Mouse (Mus musculus): ENCODE data around the gene Pck1. TPM values are rescaled to one million over a fixed set of nuclear protein-coding genes. Genes with fewer than 3 reads are reported as not detected.

Pck1 gene
- polyA plus RNA-seq, 1 experiment, result 97.4 TPM

- no peak for DNase-seq (ENCODE audit: low read depth)
These were observed 51.8 kb downstream of the Pck1 start for GRCm38 (mm10) chr2:173204671-173205070.

GRCm38 (mm10) chr2:173205563-173206099 is 52.8 kb downstream of the Pck1 start:
- no peak for DNase-seq (ENCODE audit: low read depth)

GRCm38 (mm10) chr2:173207051-173207450 is 54.2 kb downstream of the Pck1 start:
- no peak for DNase-seq (ENCODE audit: low read depth)

Other genes starting within 250 kb of the Pck1 start
- 31.1 and 34.4 TPM in 2 replicates for gene Bmp7, start 212.7 kb upstream of the Pck1 start, polyA plus RNA-seq (2012; rRNA removed)
- gene Spo11, start 175.3 kb upstream of the Pck1 start, polyA plus RNA-seq (2012; rRNA removed), result 2.6 and 6.2 TPM in 2 replicates
- 58.5 and 62.3 TPM in 2 replicates for gene Rae1, start 152.9 kb upstream of the Pck1 start, polyA plus RNA-seq (2012; rRNA removed)
- gene Rbm38, start 132.6 kb upstream of the Pck1 start, polyA plus RNA-seq (2012; rRNA removed), result 52.4 and 56.0 TPM in 2 replicates
- 0.20 and 0.31 TPM in 2 replicates for gene Ctcfl, start 33.5 kb upstream of the Pck1 start, polyA plus RNA-seq (2012; rRNA removed)
- 2.7 and 3.3 TPM in 2 replicates for gene Zbp1, start 65.9 kb downstream of the Pck1 start, polyA plus RNA-seq (2012; rRNA removed)
- gene Pmepa1, start 123.5 kb downstream of the Pck1 start, polyA plus RNA-seq (2012; rRNA removed), result 93.7 and 113 TPM in 2 replicates

Measured in gonadal fat pad, adult 2 months (tissue).